Mouse (Mus musculus) ES-Bruce4 (cell line): ENCODE results near the gene Gpc6. TPM values are rescaled to one million over a fixed set of nuclear protein-coding genes. Genes with fewer than 3 reads are reported as not detected.

Source experiments
- H3K27ac ChIP-seq: 2 replicates; pipeline ENCODE4 v1.5.1; 2012; ENCODE audit warnings: low read length, inconsistent platforms; ENCODE audit not compliant: insufficient read depth
- H3K27me3 ChIP-seq: 2 replicates; pipeline ENCODE4 v1.6.1; 2012; ENCODE audit warnings: mild to moderate bottlenecking, low read length, inconsistent platforms; ENCODE audit not compliant: control insufficient read depth, poor library complexity, insufficient read depth, severe bottlenecking
- H3K36me3 ChIP-seq: 2 replicates; pipeline ENCODE4 v1.6.1; 2012; ENCODE audit warnings: inconsistent platforms, mild to moderate bottlenecking, low read length, moderate library complexity; ENCODE audit not compliant: control insufficient read depth, poor library complexity, insufficient read depth, severe bottlenecking
- H3K4me1 ChIP-seq: one replicate; pipeline ENCODE4 v1.8.1; 2011; ENCODE audit warnings: low read length; ENCODE audit not compliant: control insufficient read depth, insufficient read depth
- H3K4me3 ChIP-seq: 2 replicates; pipeline ENCODE4 v1.5.1; 2011; ENCODE audit warnings: low read depth, mild to moderate bottlenecking, low read length
- H3K9ac ChIP-seq: 2 replicates; pipeline ENCODE4 v1.6.1; 2012; ENCODE audit warnings: low read depth, mild to moderate bottlenecking, inconsistent platforms; ENCODE audit not compliant: poor library complexity, severe bottlenecking
- H3K9me3 ChIP-seq: replicated peaks from 2 replicates; pipeline ENCODE4 v1.6.1; 2012; ENCODE audit warnings: mild to moderate bottlenecking, low read length, inconsistent platforms; ENCODE audit not compliant: control insufficient read depth, poor library complexity, insufficient read depth, severe bottlenecking
- CTCF ChIP-seq: IDR thresholded peaks from one replicate; pipeline ENCODE4 v1.8.1; 2011; ENCODE audit warnings: low read depth, low read length
- EP300 ChIP-seq: IDR thresholded peaks from 2 replicates; pipeline ENCODE4 v1.6.1; 2011; ENCODE audit warnings: low read depth, low read length; ENCODE audit not compliant: insufficient read depth
- POLR2A ChIP-seq: IDR thresholded peaks from one replicate; pipeline ENCODE4 v1.8.1; 2011; ENCODE audit warnings: low read length; ENCODE audit not compliant: insufficient read depth
- polyA plus RNA-seq: library from polyadenylated mRNA; stranded (reverse); fragments of >200 nt; gene quantifications from 2 replicates; pipeline ENCODE4 v1.2.4, GENCODE M21; 2011; ENCODE audit warnings: low read depth; ENCODE audit not compliant: missing spikeins, insufficient read depth, insufficient read length

Gene Gpc6
- polyA plus RNA-seq, 1 experiment: 4.7 TPM

- no peak for TF ChIP-seq EP300
- TF ChIP-seq CTCF: no peak
- no peak for TF ChIP-seq POLR2A
- Histone ChIP-seq H3K27me3 (no peaks in the 10 kb centered on the region), H3K9ac (no peak overlapping the region), H3K4me1 (no peaks in the 10 kb centered on the region), H3K36me3 (no peaks in the 10 kb centered on the region), H3K27ac (no peak overlapping the region), H3K9me3 (no peaks in the 10 kb centered on the region), H3K4me3 (no peak overlapping the region)
These were observed 1006.0 kb downstream of the Gpc6 start for GRCm38 (mm10) chr14:117930848-117931816.

GRCm38 (mm10) chr14:117932163-117932851 lies 1007.2 kb downstream of the Gpc6 start:
- Histone ChIP-seq H3K27me3 (no peaks in the 10 kb centered on the region), H3K4me3 (no peak overlapping the region), H3K9ac (no peak overlapping the region), H3K36me3 (no peaks in the 10 kb centered on the region), H3K4me1 (no peaks in the 10 kb centered on the region), H3K27ac (no peak overlapping the region), H3K9me3 (no peaks in the 10 kb centered on the region)
- TF ChIP-seq EP300: no peak
- TF ChIP-seq CTCF: no peak
- no peak for TF ChIP-seq POLR2A

DNA sequence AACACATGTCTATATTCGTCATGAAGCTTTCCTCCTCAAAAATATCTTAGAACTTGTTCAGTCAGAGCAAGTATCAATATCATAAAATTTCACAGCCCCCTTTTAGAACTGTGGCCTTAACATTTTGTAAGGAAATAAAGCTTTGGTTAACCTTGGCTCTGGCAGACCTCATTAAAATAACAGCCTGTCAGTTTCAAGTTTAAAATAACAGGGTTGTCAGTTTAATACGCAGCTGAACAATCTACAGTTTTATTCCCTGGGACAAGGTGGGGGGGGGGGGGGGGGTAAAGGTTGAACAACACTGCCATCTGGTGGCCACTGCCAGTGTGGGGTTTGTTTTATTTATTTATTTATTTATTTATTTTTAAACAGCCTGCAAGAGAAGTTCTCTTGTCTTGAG lies 1013.4 kb downstream of the Gpc6 start:
- H3K4me1 ChIP-seq: no peaks in the 10 kb centered on the region
- TF ChIP-seq POLR2A (no peak), CTCF (no peak)
- H3K27me3 ChIP-seq: no peaks in the 10 kb centered on the region
- H3K4me3 ChIP-seq: no peak overlapping the region
- no peaks in the 10 kb centered on the region for H3K9me3 ChIP-seq
- H3K27ac ChIP-seq: no peak overlapping the region
- H3K36me3 ChIP-seq: no peaks in the 10 kb centered on the region
- H3K9ac ChIP-seq: no peak overlapping the region

DNA sequence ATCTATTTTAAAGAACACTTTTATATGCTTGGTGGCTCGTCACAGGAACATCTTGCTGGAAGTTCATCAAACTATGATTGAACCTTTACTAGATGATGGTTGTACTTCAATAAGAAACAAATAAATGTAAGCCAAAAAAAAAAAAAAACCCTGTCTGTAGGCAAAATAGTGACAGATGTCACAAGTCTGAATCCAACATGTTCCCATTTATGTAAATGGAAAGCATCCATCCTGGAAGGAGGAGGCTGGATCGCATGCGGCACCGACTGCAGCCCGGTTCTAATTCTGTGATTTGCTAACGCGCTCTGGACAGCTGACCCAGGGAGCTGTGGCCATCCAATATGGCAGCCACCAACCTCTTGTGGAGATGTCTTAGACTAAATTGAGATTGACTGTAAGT lies 1014.4 kb downstream of the Gpc6 start:
- Histone ChIP-seq H3K4me1 (no peaks in the 10 kb centered on the region), H3K27me3 (no peaks in the 10 kb centered on the region), H3K9ac (no peak overlapping the region), H3K9me3 (no peaks in the 10 kb centered on the region), H3K36me3 (no peaks in the 10 kb centered on the region), H3K27ac (no peak overlapping the region), H3K4me3 (no peak overlapping the region)
- TF ChIP-seq CTCF: no peak
- TF ChIP-seq POLR2A: no peak
- no peak for TF ChIP-seq EP300

DNA sequence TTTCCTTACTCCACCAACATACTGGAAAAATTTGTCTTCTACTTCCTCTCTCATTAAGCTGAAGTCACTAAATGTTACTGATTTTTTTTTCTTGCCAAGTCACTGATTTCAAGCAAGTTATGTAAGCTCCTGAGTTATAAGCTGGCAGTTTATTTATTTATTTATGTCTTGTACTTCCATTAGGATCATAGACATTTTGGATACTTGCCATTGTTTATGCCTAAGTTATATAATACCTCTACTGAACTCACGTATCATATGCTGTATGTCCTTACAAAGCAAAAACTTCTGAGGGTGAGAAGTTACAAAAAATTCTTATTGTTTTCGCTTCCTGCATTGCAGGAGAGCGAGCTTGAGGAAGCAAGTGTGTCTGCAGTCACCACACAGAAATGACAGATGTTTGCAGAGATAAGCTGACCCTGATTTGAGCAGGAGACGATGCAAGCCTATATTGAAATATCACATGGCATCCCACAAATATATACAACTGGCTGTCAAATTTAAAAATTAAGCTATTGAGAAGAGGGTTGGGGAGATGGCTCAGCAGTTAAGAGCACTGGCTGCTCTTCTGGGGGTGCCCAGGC lies 1020.9 kb downstream of the Gpc6 start:
- 0 out of 2 replicates have a peak, but pooled peaks cover 3% of the 10 kb centered on the region for H3K9me3 ChIP-seq
- H3K36me3 ChIP-seq: no peaks in the 10 kb centered on the region
- no peaks in the 10 kb centered on the region for H3K27me3 ChIP-seq
- H3K9ac ChIP-seq: no peak overlapping the region
- no peaks in the 10 kb centered on the region for H3K4me1 ChIP-seq
- TF ChIP-seq POLR2A (no peak), CTCF (no peak), EP300 (no peak)
- H3K4me3 ChIP-seq: no peak overlapping the region
- H3K27ac ChIP-seq: no peak overlapping the region
